Mouse (Mus musculus) midbrain, embryonic 16.5 days (tissue): Measurements from ENCODE around the gene Srgap3. TPM values are rescaled to one million over a fixed set of nuclear protein-coding genes. Genes with fewer than 3 reads are reported as not detected.
"Not testable (repeated sequence)": the region's sequence is repeated elsewhere in the genome, so short reads cannot be mapped to it uniquely, and the experiment has no call there.

Experiments used
- ATAC-seq: fragments of 200-750 bp; cut with Nextera tagmentation; 2 replicates; pipeline ENCODE4 v1.8.0; 2017; ENCODE audit warnings: moderate TSS enrichment
- H3K27ac ChIP-seq: fragments of 300-500 bp; sonication (generic); 2 replicates; pipeline ENCODE4 v1.5.1; 2014; ENCODE audit warnings: mild to moderate bottlenecking, low read length, mixed read lengths
- H3K27me3 ChIP-seq: fragments of 300-500 bp; sonication (generic); 2 replicates; pipeline ENCODE4 v1.6.1; 2014; ENCODE audit warnings: low read depth, low read length, mixed read lengths; ENCODE audit not compliant: control insufficient read depth, insufficient read depth
- H3K36me3 ChIP-seq: fragments of 300-500 bp; sonication (generic); 2 replicates; pipeline ENCODE4 v1.6.1; 2014; ENCODE audit warnings: mild to moderate bottlenecking, low read length, moderate library complexity, mixed read lengths; ENCODE audit not compliant: control insufficient read depth, insufficient read depth
- H3K4me1 ChIP-seq: fragments of 300-500 bp; sonication (generic); 2 replicates; pipeline ENCODE4 v1.6.1; 2014; ENCODE audit warnings: mild to moderate bottlenecking, low read length, mixed read lengths; ENCODE audit not compliant: control insufficient read depth, insufficient read depth
- H3K4me2 ChIP-seq: fragments of 300-500 bp; sonication (generic); 2 replicates; pipeline ENCODE4 v1.6.1; 2014; ENCODE audit warnings: mild to moderate bottlenecking, low read length, mixed read lengths
- H3K4me3 ChIP-seq: fragments of 300-500 bp; sonication (generic); 2 replicates; pipeline ENCODE4 v1.5.1; 2014; ENCODE audit warnings: low read depth, mild to moderate bottlenecking, low read length, moderate library complexity, mixed read lengths
- H3K9ac ChIP-seq: fragments of 300-500 bp; sonication (generic); 2 replicates; pipeline ENCODE4 v1.6.1; 2014; ENCODE audit warnings: low read depth, low read length, mixed read lengths
- H3K9me3 ChIP-seq: fragments of 300-500 bp; sonication (generic); replicated peaks from 2 replicates; pipeline ENCODE4 v1.6.1; 2014; ENCODE audit warnings: mild to moderate bottlenecking, low read length, mixed read lengths; ENCODE audit not compliant: control insufficient read depth, poor library complexity, severe bottlenecking
- WGBS: fragments of 180-500 bp; shearing (Covaris S2); extraction: QIAGEN DNeasy Blood & Tissue Kit; methylation state at CpG from one replicate; pipeline ENCODE4 v1.1.7; 2014; 5-methylcytosine and 5-hydroxymethylcytosine counted together
- polyA plus RNA-seq: library from polyadenylated mRNA; unstranded; fragments of >200 nt; fragmentation: Nextera tagmentation; extraction: Ambion mirVana; gene quantifications from 2 replicates; pipeline ENCODE4 v1.2.1, GENCODE M21; 2015

Srgap3 gene
- polyA plus RNA-seq, 1 experiment from 2014 or later: 37.4 TPM

- Histone ChIP-seq H3K4me1 (peaks cover 5% of the 10 kb centered on the region; the same call in 1 of the 2 replicates), H3K36me3 (peaks cover 43% of the 10 kb centered on the region), H3K27me3 (no peaks in the 10 kb centered on the region), H3K27ac (no peak overlapping the region), H3K9me3 (0 out of 2 replicates have a peak, but pooled peaks cover 2% of the 10 kb centered on the region), H3K4me3 (no peak overlapping the region), H3K4me2 (no peak overlapping the region), H3K9ac (no peak overlapping the region)
- 96% methylated on average over 10 of the region's 10 CpGs for WGBS
- no peak for ATAC-seq
Observed at GRCm38 (mm10) chr6:112731386-112731785, 215.7 kb downstream of the Srgap3 start.

- WGBS: 3% methylated on average over 17 of the region's 17 CpGs
Observed at GRCm38 (mm10) chr6:112728760-112729422, 218.2 kb downstream of the Srgap3 start.

GRCm38 (mm10) chr6:112725468-112725867, 221.6 kb downstream of the Srgap3 start:
- Histone ChIP-seq H3K4me3 (no peak overlapping the region), H3K27ac (no peak overlapping the region), H3K27me3 (no peaks in the 10 kb centered on the region), H3K4me1 (peaks cover 5% of the 10 kb centered on the region; the same call in 1 of the 2 replicates), H3K9ac (no peak overlapping the region), H3K9me3 (no peaks in the 10 kb centered on the region), H3K36me3 (peaks cover 28% of the 10 kb centered on the region), H3K4me2 (no peak overlapping the region)
- WGBS: 93% methylated on average over 4 of the region's 4 CpGs
- ATAC-seq: no peak

More at GRCm38 (mm10) chr6:112728760-112729422, 218.2 kb downstream of the Srgap3 start:
- H3K9me3 ChIP-seq: 0 out of 2 replicates have a peak, but pooled peaks cover 2% of the 10 kb centered on the region
- H3K4me3 ChIP-seq: no peak overlapping the region
- peak; percentile 30; the same call in 1 of the 2 replicates for ATAC-seq
- no peak overlapping the region for H3K4me2 ChIP-seq
- H3K36me3 ChIP-seq: peaks cover 37% of the 10 kb centered on the region
- no peaks in the 10 kb centered on the region for H3K27me3 ChIP-seq
- no peak overlapping the region for H3K9ac ChIP-seq
- no peak overlapping the region for H3K27ac ChIP-seq
- H3K4me1 ChIP-seq: peaks cover 5% of the 10 kb centered on the region; the same call in 1 of the 2 replicates

GRCm38 (mm10) chr6:112720409-112721080, 226.5 kb downstream of the Srgap3 start:
- no peak overlapping the region for H3K4me3 ChIP-seq
- no peaks in the 10 kb centered on the region for H3K9me3 ChIP-seq
- H3K4me2 ChIP-seq: no peak overlapping the region
- no peak for ATAC-seq
- 84% methylated on average over 5 of the region's 5 CpGs for WGBS
- H3K9ac ChIP-seq: no peak overlapping the region
- peaks cover 16% of the 10 kb centered on the region for H3K36me3 ChIP-seq
- H3K27me3 ChIP-seq: no peaks in the 10 kb centered on the region
- 0 out of 2 replicates have a peak overlapping the region, but pooled peaks have one; percentile 8 for H3K27ac ChIP-seq
- H3K4me1 ChIP-seq: no peaks in the 10 kb centered on the region

- Histone ChIP-seq H3K9me3 (no peaks in the 10 kb centered on the region), H3K4me3 (no peak overlapping the region), H3K9ac (no peak overlapping the region), H3K36me3 (peaks cover 13% of the 10 kb centered on the region), H3K27ac (no peak overlapping the region), H3K4me2 (no peak overlapping the region), H3K27me3 (no peaks in the 10 kb centered on the region), H3K4me1 (no peaks in the 10 kb centered on the region)
- no peak for ATAC-seq
- WGBS: 72% methylated on average over 1 of the region's 1 CpGs
Observed at GRCm38 (mm10) chr6:112719983-112720382, 227.1 kb downstream of the Srgap3 start.

- no peaks in the 10 kb centered on the region for H3K4me1 ChIP-seq
- no peaks in the 10 kb centered on the region; the same call in 1 of the 2 replicates for H3K36me3 ChIP-seq
- H3K27ac ChIP-seq: no peak overlapping the region
- H3K4me3 ChIP-seq: no peak overlapping the region
- no peaks in the 10 kb centered on the region for H3K27me3 ChIP-seq
- peak; percentile 61; the same call in 1 of the 2 replicates for ATAC-seq
- H3K4me2 ChIP-seq: no peak overlapping the region
- no peak overlapping the region for H3K9ac ChIP-seq
- no peaks in the 10 kb centered on the region for H3K9me3 ChIP-seq
- WGBS: 57% methylated on average over 5 of the region's 5 CpGs
Observed at GRCm38 (mm10) chr6:112717168-112717567, 229.9 kb downstream of the Srgap3 start.

GRCm38 (mm10) chr6:112713951-112714350, 233.1 kb downstream of the Srgap3 start:
- Histone ChIP-seq H3K9ac (no peak overlapping the region), H3K4me3 (no peak overlapping the region), H3K9me3 (no peaks in the 10 kb centered on the region), H3K27me3 (no peaks in the 10 kb centered on the region), H3K27ac (no peak overlapping the region), H3K36me3 (no peaks in the 10 kb centered on the region), H3K4me2 (no peak overlapping the region), H3K4me1 (no peaks in the 10 kb centered on the region)
- 88% methylated on average over 3 of the region's 3 CpGs for WGBS
- no peak for ATAC-seq

GRCm38 (mm10) chr6:112702296-112702695, 244.8 kb downstream of the Srgap3 start:
- H3K4me2 ChIP-seq, H3K4me1 ChIP-seq, H3K9ac ChIP-seq, H3K4me3 ChIP-seq, H3K27ac ChIP-seq, H3K27me3 ChIP-seq, H3K9me3 ChIP-seq, ATAC-seq, H3K36me3 ChIP-seq: not testable (repeated sequence)
- 88% methylated on average over 4 of the region's 4 CpGs for WGBS

GRCm38 (mm10) chr6:112700392-112700791, 246.7 kb downstream of the Srgap3 start:
- WGBS: 0% methylated on average over 1 of the region's 1 CpGs
- Histone ChIP-seq H3K9ac (no peak overlapping the region), H3K4me1 (no peaks in the 10 kb centered on the region), H3K27ac (no peak overlapping the region), H3K4me3 (no peak overlapping the region), H3K27me3 (no peaks in the 10 kb centered on the region), H3K36me3 (no peaks in the 10 kb centered on the region), H3K9me3 (no peaks in the 10 kb centered on the region), H3K4me2 (no peak overlapping the region)
- no peak for ATAC-seq
